Mouse (Mus musculus) cerebellum, adult 18-20 months (tissue): Measurements from ENCODE around the gene Treml4.
"Not testable (repeated sequence)": the region's sequence is repeated elsewhere in the genome, so short reads cannot be mapped to it uniquely, and the experiment has no call there.

ENCODE experiments used
- DNase-seq, 2 experiments: peaks; one replicate each; pipeline ENCODE4 v3.0.0; 2021

Treml4 gene

GRCm38 (mm10) chr17:48275736-48276135, 11.6 kb downstream of the Treml4 start:
- no peak for DNase-seq

GRCm38 (mm10) chr17:48278381-48278780, 14.3 kb downstream of the Treml4 start:
- no peak for DNase-seq

GRCm38 (mm10) chr17:48279002-48279401, 14.9 kb downstream of the Treml4 start:
- DNase-seq, result no peak

- no peak for DNase-seq
These were observed 17.0 kb downstream of the Treml4 start for GRCm38 (mm10) chr17:48280943-48281738.

GRCm38 (mm10) chr17:48281739-48282085, 17.6 kb downstream of the Treml4 start:
- DNase-seq, result no peak

GRCm38 (mm10) chr17:48286765-48287164, 22.7 kb downstream of the Treml4 start:
- no peak for DNase-seq

- no peak for DNase-seq
These were observed 23.2 kb downstream of the Treml4 start for GRCm38 (mm10) chr17:48287276-48287675.

GRCm38 (mm10) chr17:48293500-48294194, 29.6 kb downstream of the Treml4 start:
- no peak for DNase-seq

- no peak for DNase-seq
These were observed 35.1 kb downstream of the Treml4 start, which contains the start of gene Treml2 for GRCm38 (mm10) chr17:48299203-48299602. Gene Treml2 (plus strand): TSS chr17:48299498.

- no peak for DNase-seq
These were observed 35.7 kb downstream of the Treml4 start for GRCm38 (mm10) chr17:48299756-48300155.

- DNase-seq, result no peak
These were observed 36.1 kb downstream of the Treml4 start for GRCm38 (mm10) chr17:48300199-48300598.

GRCm38 (mm10) chr17:48300861-48301260, 36.8 kb downstream of the Treml4 start:
- DNase-seq, result no peak

GRCm38 (mm10) chr17:48301792-48302191, 37.7 kb downstream of the Treml4 start:
- no peak for DNase-seq

GRCm38 (mm10) chr17:48312124-48312523, 48.0 kb downstream of the Treml4 start:
- DNase-seq, result no peak

GRCm38 (mm10) chr17:48315905-48316579, 51.9 kb downstream of the Treml4 start, which contains the start of gene B430306N03Rik:
Gene B430306N03Rik (plus strand): TSS chr17:48316141.
- DNase-seq, result not testable (repeated sequence)

GRCm38 (mm10) chr17:48318686-48319085, 54.6 kb downstream of the Treml4 start:
- no peak for DNase-seq

GRCm38 (mm10) chr17:48321279-48321678, 57.2 kb downstream of the Treml4 start:
- no peak for DNase-seq

- no peak for DNase-seq
These were observed 59.1 kb downstream of the Treml4 start for GRCm38 (mm10) chr17:48323236-48323635.

- DNase-seq, result no peak
These were observed 60.2 kb downstream of the Treml4 start for GRCm38 (mm10) chr17:48324258-48324657.
